Mouse (Mus musculus): ENCODE results near the gene Alox5ap. TPM values are rescaled to one million over a fixed set of nuclear protein-coding genes. Genes with fewer than 3 reads are reported as not detected.

The Alox5ap gene
- polyA plus RNA-seq, 1 experiment from 2014 or later = 8.3 TPM

Small RNAs within 50 kb of the gene (microRNA-seq; reads per million reads assigned to microRNA genes)
- not detected for gene Gm24105

Other genes with a start within 250 kb of the Alox5ap start
- 51.6 and 51.7 TPM in 2 replicates for gene Uspl1, start 80.4 kb upstream of the Alox5ap start, polyA plus RNA-seq (2015; fragmentation: Nextera tagmentation; extraction: Ambion mirVana)
- gene Hmgb1, start 80.3 kb upstream of the Alox5ap start, polyA plus RNA-seq (2015; fragmentation: Nextera tagmentation; extraction: Ambion mirVana) = 1,140 and 1,184 TPM in 2 replicates
- 0.95 and 1.7 TPM in 2 replicates for gene Medag, start 147.0 kb downstream of the Alox5ap start, polyA plus RNA-seq (2015; fragmentation: Nextera tagmentation; extraction: Ambion mirVana)
- gene Tex26, start 174.9 kb downstream of the Alox5ap start, polyA plus RNA-seq (2015; fragmentation: Nextera tagmentation; extraction: Ambion mirVana) = 1.3 and 2.1 TPM in 2 replicates